Mouse (Mus musculus) megakaryocyte-erythroid progenitor cell, adult 5-6 weeks (primary cell): Measurements from ENCODE around the gene OR5BS1P. TPM values are rescaled to one million over a fixed set of nuclear protein-coding genes. Genes with fewer than 3 reads are reported as not detected.
"Not testable (repeated sequence)": the region's sequence is repeated elsewhere in the genome, so short reads cannot be mapped to it uniquely, and the experiment has no call there.

Source experiments
- ATAC-seq: replicated peaks from 2 replicates; pipeline ENCODE4 v1.8.0; 2016; ENCODE audit warnings: mild to moderate bottlenecking, inconsistent platforms; ENCODE audit not compliant: severe bottlenecking, poor library complexity, low FRiP score, low TSS enrichment
- total RNA-seq, 2 experiments: library from RNA; stranded (forward) in 1 of 2; stranded (reverse) in 1 of 2; fragments of 200-1000, 215-1000 nt in 1 of 2; fragments of >200 nt in 1 of 2; fragmentation: Nextera tagmentation in 1 of 2; gene quantifications; 2 replicates each; pipeline ENCODE4 v1.2.3; 2014 to 2017

Gene OR5BS1P
- total RNA-seq, 2 experiments from 2014 or later = not detected

DNA sequence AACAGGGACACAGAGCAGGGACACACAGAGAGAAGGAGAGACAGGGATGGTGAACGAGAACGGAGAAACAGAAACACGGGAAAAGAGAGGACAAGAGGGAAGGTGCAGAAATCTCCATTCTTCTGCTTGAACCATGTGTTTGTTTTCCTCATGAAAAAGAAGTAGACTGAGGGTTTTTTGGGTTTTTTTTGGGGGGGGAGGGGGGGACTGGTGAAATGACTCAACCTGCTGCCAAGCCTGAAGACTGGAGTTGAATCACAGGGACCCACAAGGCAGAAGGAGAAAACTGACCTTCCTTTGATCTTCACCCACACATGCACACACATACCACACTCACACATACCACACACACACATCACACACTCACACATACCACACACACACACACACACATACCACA is 33.6 kb downstream of the OR5BS1P start:
- ATAC-seq = no peak

DNA sequence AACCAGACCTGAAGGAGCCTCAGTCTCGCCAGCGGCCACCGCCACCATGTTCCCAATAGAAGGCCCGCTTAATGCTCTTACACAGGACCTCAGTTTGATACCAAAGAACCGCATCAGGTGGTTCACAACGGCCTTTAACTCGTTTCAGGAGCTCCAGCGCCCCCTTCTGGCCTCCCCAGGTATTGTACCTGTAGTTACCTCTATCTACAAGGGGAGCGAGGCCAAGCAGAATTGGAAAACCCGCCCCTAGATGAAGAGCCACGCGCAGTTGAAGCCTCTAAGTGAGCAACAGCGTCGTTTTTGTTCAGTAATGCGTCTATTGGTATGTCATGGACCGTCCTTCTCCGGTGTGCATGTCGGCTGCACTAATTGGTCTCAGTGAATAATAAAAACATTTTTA is 34.8 kb downstream of the OR5BS1P start:
- ATAC-seq = peak; percentile 74

DNA sequence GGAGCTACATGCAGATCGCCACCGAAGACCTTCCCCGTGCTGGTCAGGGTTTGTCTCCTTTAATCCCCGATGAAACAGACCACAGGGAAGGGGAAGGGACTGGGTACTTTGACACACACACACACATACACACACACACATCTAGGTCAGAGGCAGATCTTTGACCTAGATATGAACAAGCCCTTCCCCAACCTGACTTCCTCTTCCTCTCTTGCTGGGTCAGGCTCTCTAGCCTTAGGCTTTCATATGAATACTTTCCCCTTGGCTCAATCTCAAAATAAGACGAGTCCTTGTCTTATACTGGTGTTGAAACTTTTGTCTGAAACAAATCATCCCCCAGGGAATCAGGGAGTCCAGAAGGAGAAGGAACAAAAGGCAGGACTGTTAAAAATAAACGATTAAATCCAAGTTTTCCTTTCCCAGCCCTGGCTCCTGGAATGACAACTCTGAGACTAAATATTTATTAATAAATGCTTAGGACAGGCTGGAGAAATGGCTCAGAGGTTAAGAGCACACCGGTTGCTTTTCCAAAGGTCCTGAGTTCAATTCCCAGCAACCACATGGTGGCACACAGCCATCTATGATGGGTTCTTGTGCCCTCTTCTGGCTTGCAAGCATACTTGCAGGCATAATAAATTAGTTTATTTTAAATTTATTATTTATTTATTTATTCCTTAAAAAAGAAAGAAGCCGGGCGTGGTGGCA is 36.7 kb downstream of the OR5BS1P start:
- no peak for ATAC-seq

DNA sequence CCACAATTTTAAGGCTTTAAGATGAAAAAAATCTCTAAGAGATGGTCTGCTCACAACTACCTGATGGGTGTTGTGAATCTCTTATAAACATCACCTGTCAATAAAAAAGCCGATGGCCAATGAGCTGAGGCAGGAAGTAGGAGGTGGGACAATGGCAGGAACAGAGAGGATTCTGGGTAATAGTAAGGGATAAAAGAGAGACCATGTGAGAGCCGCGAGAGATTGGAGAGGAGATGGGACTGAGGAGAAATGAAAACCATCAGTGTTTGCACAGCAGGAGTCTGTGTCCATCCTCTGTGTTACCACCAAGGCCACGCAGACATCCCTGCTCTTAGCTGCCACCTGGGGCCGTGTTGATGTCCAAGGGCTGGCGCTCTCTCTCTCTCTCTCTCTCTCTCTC is 37.6 kb downstream of the OR5BS1P start:
- ATAC-seq = no peak

DNA sequence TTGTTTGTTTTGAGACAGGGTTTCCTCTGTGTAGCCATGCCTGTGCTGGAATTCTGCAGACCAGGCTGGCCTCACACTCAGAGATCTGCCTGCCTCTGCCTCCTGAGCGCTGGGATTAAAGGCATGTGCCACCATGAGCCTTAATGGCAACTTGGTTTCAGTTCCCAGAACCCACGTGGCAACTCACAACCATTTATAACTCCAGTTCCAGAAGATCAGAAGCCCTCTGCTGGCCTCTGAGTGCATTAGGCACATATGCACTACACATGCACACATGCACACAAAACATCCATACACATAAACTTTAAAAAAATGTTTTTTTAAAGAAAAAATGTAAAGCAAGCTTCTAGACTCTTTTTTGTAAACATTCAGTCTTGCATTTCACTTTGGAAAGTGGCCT is 39.7 kb downstream of the OR5BS1P start:
- no peak for ATAC-seq

DNA sequence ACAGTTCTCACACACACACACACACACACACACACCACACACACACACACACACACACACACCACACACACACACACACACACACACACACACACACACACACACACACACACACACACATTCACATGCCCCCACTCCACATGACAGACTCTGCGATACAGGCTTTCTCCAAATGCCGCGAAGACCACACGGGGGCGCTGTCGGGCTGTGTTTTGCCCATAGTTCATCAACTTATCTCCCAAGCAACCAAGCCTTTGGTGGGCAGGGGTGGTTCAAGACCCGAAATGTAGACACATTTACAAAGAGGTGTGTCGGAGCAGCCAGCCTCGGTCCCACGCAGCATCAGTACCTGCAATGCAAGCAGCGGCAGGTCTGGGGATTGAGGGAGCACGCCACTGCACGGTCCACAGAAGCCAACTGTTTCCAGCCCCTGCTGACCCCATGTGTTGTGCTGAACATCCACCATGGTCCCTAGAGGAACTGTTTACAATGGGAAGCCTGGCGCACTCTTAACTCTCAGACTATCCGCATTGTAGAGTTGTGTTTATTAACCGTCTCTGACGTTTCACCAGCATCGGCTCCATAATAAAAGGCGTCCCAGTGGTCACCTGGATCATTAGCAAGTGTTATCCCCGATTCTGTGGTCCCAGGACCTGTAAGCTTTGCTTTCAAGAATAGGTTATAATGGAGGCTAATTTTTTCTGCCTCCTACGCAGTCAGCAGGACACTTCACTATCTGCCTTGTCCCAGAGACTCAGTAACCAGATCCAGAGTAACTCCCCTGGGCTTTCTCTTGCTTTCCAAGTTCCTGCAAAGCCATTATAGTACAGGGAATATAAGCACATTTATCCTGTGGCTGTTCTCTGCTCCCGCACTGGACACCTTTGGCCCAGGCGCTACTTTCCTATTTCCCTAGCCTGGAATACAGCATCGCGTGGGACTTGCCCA is 41.0 kb downstream of the OR5BS1P start:
- ATAC-seq = peak; percentile 72

DNA sequence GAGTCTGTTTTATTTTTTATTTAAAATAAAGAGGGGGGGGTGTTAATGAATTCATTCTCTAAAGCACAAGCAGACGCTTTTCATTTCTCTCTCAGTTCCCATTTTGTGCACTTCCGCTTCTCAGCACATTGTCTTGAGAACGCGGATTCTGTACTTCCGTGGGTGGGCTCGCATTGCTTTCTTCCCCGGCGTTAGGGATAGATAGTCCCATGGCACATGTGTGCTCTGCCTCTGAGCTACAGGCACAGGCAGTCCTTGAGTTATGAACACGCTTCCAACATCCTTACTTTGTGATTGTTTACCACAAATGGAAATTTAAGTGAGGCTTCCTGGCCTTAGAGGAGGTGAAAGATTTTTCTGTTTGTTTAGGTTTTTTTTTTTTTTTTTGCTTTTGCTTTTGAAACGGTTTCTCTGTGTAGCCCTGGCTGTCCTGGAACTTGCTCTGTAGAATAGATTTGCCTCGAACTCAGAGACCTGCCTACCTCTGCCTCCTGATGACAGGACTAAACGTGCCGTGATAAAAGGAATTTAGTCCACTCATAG is 41.8 kb downstream of the OR5BS1P start:
- no peak for ATAC-seq

DNA sequence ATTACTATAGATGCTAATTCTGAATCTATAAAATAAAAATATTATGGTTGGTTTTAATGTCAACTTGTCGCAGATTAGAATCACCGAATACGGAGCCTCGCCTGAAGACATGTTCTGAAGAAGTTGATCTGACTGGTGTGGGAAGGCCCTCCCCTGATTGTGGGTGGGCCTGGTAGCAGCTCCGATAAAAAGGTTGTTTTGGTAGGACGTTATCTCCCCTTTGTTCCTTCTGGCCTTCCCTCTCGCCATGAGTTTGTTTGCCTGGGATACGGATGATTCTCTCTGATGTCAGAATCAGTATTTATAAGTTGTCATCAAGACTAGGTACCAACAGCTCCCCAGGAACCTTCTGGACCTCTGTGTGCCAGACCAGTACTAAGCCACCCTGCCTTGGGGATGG is 42.5 kb downstream of the OR5BS1P start:
- no peak for ATAC-seq

DNA sequence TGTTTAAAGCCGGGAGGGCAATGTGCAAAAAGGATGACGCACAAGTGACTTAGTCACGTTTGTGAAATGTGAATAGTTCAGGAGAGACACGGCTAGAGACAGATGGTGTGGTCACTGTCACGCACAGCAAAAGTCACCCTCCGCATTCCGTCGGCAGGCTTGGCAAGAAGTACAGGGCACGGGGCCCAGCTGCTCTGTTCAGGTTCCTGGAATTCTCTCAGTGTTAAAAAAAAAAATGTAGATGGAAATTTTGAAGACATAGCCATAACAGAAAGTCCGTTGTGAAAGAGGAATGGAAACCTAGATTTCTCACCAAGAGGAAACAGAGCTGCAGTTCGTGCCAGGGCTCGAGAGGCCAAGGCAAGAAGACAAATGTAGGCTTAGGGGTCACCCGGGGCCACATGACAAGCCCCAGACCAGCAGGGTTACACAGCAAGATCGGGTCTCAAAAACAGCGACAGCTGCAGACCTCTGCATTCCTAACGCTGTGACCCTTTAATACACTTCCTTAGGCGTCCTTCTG is 43.2 kb downstream of the OR5BS1P start:
- no peak for ATAC-seq

DNA sequence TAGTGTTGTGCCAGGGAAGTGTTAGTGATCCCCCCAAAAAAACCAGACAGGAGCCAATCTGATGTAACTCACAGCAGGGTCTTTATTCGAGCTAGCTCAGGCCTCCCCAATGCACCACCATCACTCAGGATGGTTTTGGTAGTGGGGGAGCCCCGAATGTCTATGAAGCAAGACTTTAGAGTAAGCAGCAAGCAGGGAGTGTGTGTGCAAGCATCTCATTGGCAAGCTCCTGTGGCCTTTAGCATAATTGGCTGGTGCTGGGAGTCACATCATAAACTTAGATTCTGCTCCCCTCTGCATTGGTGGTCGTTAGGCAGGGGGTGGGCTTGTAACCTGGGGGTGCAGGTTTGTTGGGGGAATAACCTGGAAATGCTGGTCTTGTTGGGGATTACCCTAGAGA is 44.0 kb downstream of the OR5BS1P start:
- ATAC-seq = not testable (repeated sequence)

DNA sequence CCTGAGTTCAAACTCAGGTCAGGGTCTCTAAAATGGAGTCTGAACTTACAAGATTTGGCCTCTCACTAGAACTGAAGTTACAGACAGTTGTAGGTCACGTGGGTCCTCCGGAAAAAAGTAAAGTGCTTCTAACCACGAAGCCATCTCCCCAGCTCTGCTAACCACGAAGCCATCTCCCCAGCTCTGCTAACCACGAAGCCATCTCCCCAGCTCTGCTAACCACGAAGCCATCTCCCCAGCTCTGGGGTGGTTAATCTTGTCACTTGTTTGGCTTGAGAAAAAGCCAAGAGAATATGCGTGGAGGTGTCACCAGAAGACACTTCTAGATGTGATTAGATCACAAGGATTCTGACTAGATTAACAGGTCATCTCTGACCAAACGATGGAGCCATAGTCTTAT is 44.5 kb downstream of the OR5BS1P start:
- ATAC-seq = no peak

DNA sequence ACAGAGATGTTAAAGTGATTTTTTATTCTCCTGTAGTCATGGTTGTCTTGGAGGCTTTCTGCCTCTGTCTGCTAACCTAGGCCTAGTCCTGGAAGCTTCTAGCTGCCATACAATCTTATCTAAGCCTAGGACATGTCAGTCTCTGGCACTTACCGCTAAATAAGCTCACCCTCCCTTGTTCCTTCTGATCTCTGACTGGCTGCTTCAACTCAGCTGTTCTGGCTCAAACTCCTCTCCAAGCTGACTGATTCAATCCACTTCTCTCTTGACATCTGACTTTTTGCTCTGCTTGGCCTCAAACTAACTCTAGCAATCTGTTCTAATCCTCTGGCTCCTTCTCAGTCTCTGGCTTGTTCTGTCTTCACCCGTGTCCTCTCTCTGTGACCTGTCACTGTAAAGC is 45.1 kb downstream of the OR5BS1P start:
- not testable (repeated sequence) for ATAC-seq

DNA sequence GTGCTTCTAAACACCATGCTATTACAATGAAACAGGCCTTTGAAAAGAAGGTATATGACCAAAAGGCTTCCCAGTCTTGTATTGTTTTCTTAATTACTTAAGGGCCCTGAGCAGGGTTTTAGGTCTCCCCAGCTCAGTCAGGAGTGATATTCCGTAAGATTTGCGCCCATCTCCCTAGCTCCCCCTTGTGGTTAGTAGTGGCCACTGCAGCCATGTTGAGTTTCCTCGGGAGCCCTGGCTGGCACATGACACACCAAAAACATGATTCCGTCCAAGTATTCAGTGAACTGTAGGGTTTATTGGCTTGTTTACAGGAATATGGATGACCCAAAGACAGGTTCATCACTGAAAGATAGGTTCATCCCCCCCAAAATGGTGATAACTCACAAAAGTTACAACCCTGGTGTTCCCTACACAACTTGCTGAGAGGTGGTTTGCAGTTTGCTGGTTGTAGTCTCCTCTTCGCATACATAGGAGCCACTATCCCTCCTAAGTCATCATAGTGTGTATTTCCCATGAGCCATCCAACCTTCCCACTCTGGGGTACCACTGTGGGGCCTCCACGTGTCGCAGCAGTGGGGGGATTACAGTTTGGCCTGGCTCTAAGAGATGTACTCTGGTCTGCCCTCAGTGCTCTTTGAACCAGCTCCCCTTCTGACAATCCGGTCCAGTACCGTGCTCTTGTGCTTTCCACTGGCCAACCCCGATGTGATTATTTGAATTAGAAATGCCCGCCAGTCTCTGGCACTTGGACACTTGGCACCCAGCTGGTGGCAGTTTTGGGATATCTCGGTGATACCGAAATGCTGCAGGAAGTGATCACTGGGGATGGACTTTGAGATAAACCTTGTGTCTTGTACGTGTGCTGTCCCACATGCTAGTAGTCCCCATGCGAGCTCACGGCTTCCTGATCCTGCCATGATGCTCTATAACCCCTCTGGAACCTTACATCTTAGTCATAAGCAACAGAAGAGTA is 48.0 kb downstream of the OR5BS1P start:
- peak; percentile 59 for ATAC-seq

DNA sequence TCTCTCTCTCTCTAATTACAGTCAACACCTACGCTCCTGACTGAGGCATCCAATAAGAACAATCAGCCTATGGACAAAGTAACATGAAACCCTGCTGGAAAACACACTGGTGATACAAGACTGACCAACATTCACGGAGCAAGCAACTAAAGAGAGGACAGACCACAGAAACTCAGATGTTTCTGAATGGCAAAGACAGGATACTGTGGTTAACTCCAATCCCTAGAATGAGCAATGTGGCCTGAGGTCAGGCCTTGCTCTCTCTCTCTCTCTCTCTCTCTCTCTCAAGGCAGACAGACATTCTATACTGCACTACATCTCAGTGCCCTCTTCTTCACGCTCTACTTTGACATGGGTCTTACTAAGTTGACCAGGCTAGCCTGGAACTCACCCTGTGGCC is 51.5 kb downstream of the OR5BS1P start:
- ATAC-seq = no peak

DNA sequence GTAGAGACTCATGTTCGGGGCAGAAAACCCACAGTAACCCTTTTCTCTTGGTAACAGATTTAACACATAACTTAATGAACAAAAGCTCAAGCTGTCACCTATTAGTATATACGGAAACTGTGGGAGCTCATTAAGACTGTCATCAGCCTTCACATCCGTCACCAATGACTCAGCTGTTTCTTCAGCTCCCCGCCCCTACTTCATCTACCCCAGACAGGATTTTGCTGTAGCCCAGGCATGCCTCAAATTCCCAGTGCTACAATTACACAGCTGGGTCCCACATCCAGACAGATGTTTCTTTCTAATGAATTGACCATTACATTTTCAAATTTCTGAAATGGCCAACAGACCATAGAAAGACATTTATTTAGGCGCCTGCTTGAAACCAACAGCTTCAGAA is 56.4 kb downstream of the OR5BS1P start:
- ATAC-seq = no peak

DNA sequence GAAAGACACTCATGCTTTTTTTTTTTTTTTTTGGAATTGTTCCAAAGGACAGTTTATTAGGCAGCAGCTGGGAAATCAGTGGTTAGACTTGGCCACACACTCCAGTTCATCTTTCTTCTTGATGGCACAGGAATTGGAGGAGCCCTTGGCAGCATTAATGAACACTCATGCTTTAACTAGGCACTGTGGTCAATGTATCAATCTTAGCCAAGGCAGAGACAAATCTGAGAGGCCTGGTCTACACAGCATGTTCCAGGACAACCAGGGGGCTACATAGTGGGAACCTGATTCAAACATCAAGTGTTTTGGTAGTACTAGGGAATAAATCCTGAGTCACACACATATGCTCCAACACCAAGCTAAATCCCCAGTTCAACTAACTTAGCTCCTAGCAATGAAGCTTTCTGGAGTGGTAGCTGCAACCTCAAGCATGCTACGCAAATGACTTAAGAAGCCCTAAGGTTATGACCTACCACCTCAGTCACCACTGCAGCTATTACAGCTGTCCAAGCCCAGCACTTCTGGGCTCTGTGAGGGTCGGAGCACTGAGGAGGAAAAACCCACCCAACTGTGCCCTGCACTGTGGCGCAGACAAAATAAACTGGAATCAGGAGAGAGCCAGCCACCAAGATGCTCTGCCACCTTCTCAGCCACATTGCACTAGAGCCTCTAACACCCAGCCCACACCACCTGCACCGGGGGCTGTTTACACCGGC is 57.5 kb downstream of the OR5BS1P start:
- ATAC-seq = 0 out of 2 replicates have a peak, but pooled peaks have one; percentile 11

DNA sequence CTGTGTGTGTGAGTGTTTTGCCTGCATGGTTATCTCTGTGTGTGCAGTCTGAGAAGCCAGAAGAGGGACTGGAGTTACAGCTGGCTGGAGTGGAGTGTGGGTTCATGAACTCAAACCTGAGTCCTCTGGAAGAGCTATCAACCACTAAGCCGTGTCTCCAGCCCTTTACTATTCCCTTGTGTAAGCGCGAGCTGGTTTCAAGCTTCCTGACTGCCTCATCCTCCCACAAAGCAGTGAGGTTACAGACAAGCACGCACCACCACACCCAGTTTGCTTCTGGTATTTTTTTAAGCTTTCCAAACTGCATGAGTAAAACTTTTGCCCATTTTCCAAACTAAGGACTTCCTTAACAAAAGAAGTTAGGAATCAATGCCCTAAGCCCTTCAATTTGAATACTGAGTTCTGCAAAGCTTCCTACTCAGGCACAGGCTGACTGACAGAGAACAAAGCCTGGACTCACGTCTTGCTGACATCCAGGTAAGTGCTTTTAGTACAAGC is 58.4 kb downstream of the OR5BS1P start:
- ATAC-seq = no peak
